In genomic region chr6:126535208-126535910, GRCm38 (mm10) we compare ENCODE assay signal across 8 mouse cellular contexts. TPM values are rescaled to one million over a fixed set of nuclear protein-coding genes. Genes with fewer than 3 reads are reported as not detected.
DNase-seq lines count a peak whose midpoint lies in the region; ATAC-seq lines count a peak whose summit lies in the region.

Kcna5 (minus strand) TSS chr6:126535412.

- peak; percentile 68; the same call in 1 of the 2 replicates for ATAC-seq in forebrain, embryonic 12.5 days (ENCODE audit: low FRiP score)
- no peak for ATAC-seq in liver, embryonic 12.5 days

- peak; percentile 40 for DNase-seq in right cerebral cortex, adult 18-20 months
- DNase-seq in right cerebral cortex, adult 2 months (ENCODE audit: low spot score in 2 of 2), result no peak
- DNase-seq in heart, postnatal 14 days, result peak; percentile 68 to 76
- DNase-seq in telencephalon, adult 2 months (ENCODE audit: low read depth, low spot score), result peak; percentile 18
- DNase-seq in MN1 (ENCODE audit: low spot score), result no peak
- DNase-seq in adrenal gland, adult 8-10 months, result no peak

- H3K27me3 ChIP-seq in forebrain, embryonic 12.5 days, result peaks cover 27% of the 10 kb centered on the region
- peaks cover 39% of the 10 kb centered on the region for H3K27me3 ChIP-seq in liver, embryonic 12.5 days (replicated peaks)

- WGBS in forebrain, embryonic 12.5 days, result 2% methylated on average over 15 of the region's 15 CpGs
- WGBS in liver, embryonic 12.5 days (ENCODE audit: insufficient replicate concordance), result 5% methylated on average over 15 of the region's 15 CpGs

- no peaks in the 10 kb centered on the region for H3K36me3 ChIP-seq in forebrain, embryonic 12.5 days (replicated peaks)
- no peaks in the 10 kb centered on the region for H3K36me3 ChIP-seq in liver, embryonic 12.5 days

- peak within 1 kb of the TSS; percentile 46 for H3K4me2 ChIP-seq in forebrain, embryonic 12.5 days
- peak within 1 kb of the TSS; percentile 36; the same call in 1 of the 2 replicates for H3K4me2 ChIP-seq in liver, embryonic 12.5 days

- H3K4me3 ChIP-seq in forebrain, embryonic 12.5 days (replicated peaks), result peak within 1 kb of the TSS; percentile 25
- no peak within 1 kb of the TSS for H3K4me3 ChIP-seq in liver, embryonic 12.5 days

- no peaks in the 10 kb centered on the region for H3K9me3 ChIP-seq in forebrain, embryonic 12.5 days
- H3K9me3 ChIP-seq in liver, embryonic 12.5 days (replicated peaks), result no peaks in the 10 kb centered on the region

- peaks cover 28% of the 10 kb centered on the region for H3K4me1 ChIP-seq in forebrain, embryonic 12.5 days
- H3K4me1 ChIP-seq in liver, embryonic 12.5 days, result no peaks in the 10 kb centered on the region

- intact Hi-C loops in heart, postnatal 14 days (cut with DNase I), result no loop called here

- H3K9ac ChIP-seq in forebrain, embryonic 12.5 days, result peak within 1 kb of the TSS; percentile 18
- H3K9ac ChIP-seq in liver, embryonic 12.5 days, result no peak within 1 kb of the TSS

- H3K27ac ChIP-seq in forebrain, embryonic 12.5 days, result peak within 1 kb of the TSS; percentile 60; the same call in 1 of the 2 replicates
- no peak within 1 kb of the TSS for H3K27ac ChIP-seq in liver, embryonic 12.5 days

RNA-seq across cellular contexts. Expression of gene Kcna5, which starts in this region (rescaled TPM):
- polyA plus RNA-seq in forebrain, embryonic 12.5 days (2016; fragmentation: Nextera tagmentation; extraction: Ambion mirVana), result 1.6 and 2.0 TPM in 2 replicates
- 10 to 100 TPM; 31.5 to 31.8 TPM for total RNA-seq in heart, postnatal 14 days (2021)
- 0.44 and 0.61 TPM in 2 replicates for polyA plus RNA-seq in liver, embryonic 12.5 days (2016; fragmentation: Nextera tagmentation; extraction: Ambion mirVana)
- 1 to 10 TPM; 2.4 to 4.1 (median 3.4) TPM for total RNA-seq in adrenal gland, adult 8-10 months (2022)

Comparison
In these comparisons a context has a peak if more than half of its experiments do, and no peak if none do; other contexts are left out.
1. RNA of gene Kcna5 (total RNA-seq): 31.5 to 31.8 TPM in heart, postnatal 14 days; 2.4 to 4.1 TPM in adrenal gland, adult 8-10 months; every median in the first group is over 4 times any median in the second.
2. DNase-seq: peak in right cerebral cortex, adult 18-20 months (single experiment), heart, postnatal 14 days (2 of 2) and telencephalon, adult 2 months (single experiment); none in right cerebral cortex, adult 2 months (0 of 2), MN1 (single experiment) and adrenal gland, adult 8-10 months (single experiment).